Mouse (Mus musculus) forebrain, embryonic 11.5 days (tissue): ENCODE data around the gene Gm42517. TPM values are rescaled to one million over a fixed set of nuclear protein-coding genes. Genes with fewer than 3 reads are reported as not detected.

Experiments used
- ATAC-seq: fragments of 200-750 bp; cut with Nextera tagmentation; replicated peaks from 2 replicates; pipeline ENCODE4 v1.8.0; 2017; ENCODE audit warnings: moderate TSS enrichment; ENCODE audit not compliant: low FRiP score
- DNase-seq: peaks from one replicate; pipeline ENCODE4 v3.0.0-alpha.2; 2017; ENCODE audit warnings: low spot score
- H3K27ac ChIP-seq: fragments of 300-500 bp; sonication (generic); 2 replicates; pipeline ENCODE4 v1.5.1; 2014; ENCODE audit warnings: low read depth, low read length
- H3K27me3 ChIP-seq: fragments of 300-500 bp; sonication (generic); 2 replicates; pipeline ENCODE4 v1.6.1; 2014; ENCODE audit warnings: mild to moderate bottlenecking, low read length, mixed read lengths; ENCODE audit not compliant: control insufficient read depth, insufficient read depth
- H3K36me3 ChIP-seq: fragments of 300-500 bp; sonication (generic); 2 replicates; pipeline ENCODE4 v1.6.1; 2014; ENCODE audit warnings: mild to moderate bottlenecking, low read length, moderate library complexity, mixed read lengths; ENCODE audit not compliant: control insufficient read depth, insufficient read depth
- H3K4me1 ChIP-seq: fragments of 300-500 bp; sonication (generic); replicated peaks from 2 replicates; pipeline ENCODE4 v1.6.1; 2014; ENCODE audit warnings: low read length, mixed read lengths; ENCODE audit not compliant: control insufficient read depth, insufficient read depth
- H3K4me2 ChIP-seq: fragments of 300-500 bp; sonication (generic); 2 replicates; pipeline ENCODE4 v1.6.1; 2014; ENCODE audit warnings: low read depth, mild to moderate bottlenecking, low read length, moderate library complexity, mixed read lengths; ENCODE audit not compliant: severe bottlenecking
- H3K4me3 ChIP-seq: fragments of 300-500 bp; sonication (generic); 2 replicates; pipeline ENCODE4 v1.5.1; 2014; ENCODE audit warnings: low read depth, low read length
- H3K9ac ChIP-seq: fragments of 300-500 bp; sonication (generic); 2 replicates; pipeline ENCODE4 v1.6.1; 2014; ENCODE audit warnings: low read length
- H3K9me3 ChIP-seq: fragments of 300-500 bp; sonication (generic); 2 replicates; pipeline ENCODE4 v1.6.1; 2016; ENCODE audit warnings: low read length, mixed read lengths; ENCODE audit not compliant: control insufficient read depth
- WGBS: fragments of 180-500 bp; shearing (Covaris S2); extraction: QIAGEN DNeasy Blood & Tissue Kit; methylation state at CpG from one replicate; pipeline ENCODE4 v1.1.7; 2014; 5-methylcytosine and 5-hydroxymethylcytosine counted together
- polyA plus RNA-seq: library from polyadenylated mRNA; unstranded; fragments of >200 nt; fragmentation: Nextera tagmentation; extraction: Ambion mirVana; gene quantifications from 2 replicates; pipeline ENCODE4 v1.2.1, GENCODE M21; 2014

Gm42517 gene
- polyA plus RNA-seq, 1 experiment from 2014 or later: 0.13 TPM

GRCm38 (mm10) chr5:108343680-108344170 lies 24.0 kb downstream of the Gm42517 start:
- no peaks in the 10 kb centered on the region for H3K36me3 ChIP-seq
- ATAC-seq: no peak

DNA sequence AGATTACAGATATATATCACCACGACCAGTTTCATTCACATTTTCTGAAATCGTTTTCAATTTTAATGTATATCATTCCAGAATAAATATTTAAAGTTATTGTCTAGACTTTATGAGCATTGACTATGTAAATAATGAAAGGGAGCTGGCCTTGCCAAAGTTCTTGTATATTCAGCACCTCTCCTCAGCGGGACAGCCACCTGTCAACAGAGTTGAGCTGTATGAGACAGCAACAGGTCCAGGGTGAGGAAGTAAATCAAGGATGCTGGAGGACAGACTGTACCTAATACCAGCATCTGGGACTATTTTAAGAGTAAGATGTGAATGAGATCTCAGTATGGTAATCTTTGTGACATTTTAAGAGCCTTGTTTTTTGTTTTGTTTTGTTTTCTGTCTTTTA lies 29.7 kb downstream of the Gm42517 start:
- Histone ChIP-seq H3K4me1 (no peaks in the 10 kb centered on the region), H3K4me2 (no peak overlapping the region), H3K36me3 (no peaks in the 10 kb centered on the region), H3K27me3 (no peaks in the 10 kb centered on the region), H3K27ac (no peak overlapping the region), H3K4me3 (no peak overlapping the region), H3K9ac (no peak overlapping the region), H3K9me3 (no peaks in the 10 kb centered on the region)
- no peak for ATAC-seq
- DNase-seq: no peak
- WGBS: 86% methylated on average over 3 of the region's 3 CpGs

More at GRCm38 (mm10) chr5:108343680-108344170, 24.0 kb downstream of the Gm42517 start:
- no peak overlapping the region for H3K4me2 ChIP-seq
- no peaks in the 10 kb centered on the region for H3K9me3 ChIP-seq
- H3K4me1 ChIP-seq: no peaks in the 10 kb centered on the region
- H3K9ac ChIP-seq: no peak overlapping the region
- H3K27ac ChIP-seq: no peak overlapping the region
- WGBS: 88% methylated on average over 4 of the region's 4 CpGs
- no peak overlapping the region for H3K4me3 ChIP-seq
- DNase-seq: no peak
- H3K27me3 ChIP-seq: no peaks in the 10 kb centered on the region

DNA sequence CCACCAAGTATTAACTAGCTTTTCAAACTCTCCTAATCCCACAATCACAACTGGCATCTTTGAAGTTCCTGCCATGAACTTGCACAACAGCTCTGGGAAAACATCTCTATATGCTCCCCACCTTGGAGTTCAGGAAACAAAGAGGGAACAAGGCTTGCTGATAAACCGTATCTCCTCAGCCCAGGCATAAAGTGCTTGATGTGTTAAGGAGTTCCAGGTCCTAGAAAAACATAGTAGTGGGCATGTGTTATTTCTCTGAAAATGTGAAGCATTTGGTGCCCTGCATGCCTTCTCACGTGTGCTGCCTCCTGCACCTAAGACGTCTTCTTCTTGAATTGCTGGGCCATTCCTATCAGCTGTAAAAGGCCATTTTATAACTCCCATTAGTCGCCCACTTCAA lies 30.3 kb downstream of the Gm42517 start:
- Histone ChIP-seq H3K4me3 (no peak overlapping the region), H3K4me2 (no peak overlapping the region), H3K27me3 (no peaks in the 10 kb centered on the region), H3K27ac (no peak overlapping the region), H3K9me3 (no peaks in the 10 kb centered on the region), H3K36me3 (no peaks in the 10 kb centered on the region), H3K4me1 (no peaks in the 10 kb centered on the region), H3K9ac (no peak overlapping the region)
- DNase-seq: no peak
- WGBS: 87% methylated on average over 4 of the region's 4 CpGs
- ATAC-seq: no peak

DNA sequence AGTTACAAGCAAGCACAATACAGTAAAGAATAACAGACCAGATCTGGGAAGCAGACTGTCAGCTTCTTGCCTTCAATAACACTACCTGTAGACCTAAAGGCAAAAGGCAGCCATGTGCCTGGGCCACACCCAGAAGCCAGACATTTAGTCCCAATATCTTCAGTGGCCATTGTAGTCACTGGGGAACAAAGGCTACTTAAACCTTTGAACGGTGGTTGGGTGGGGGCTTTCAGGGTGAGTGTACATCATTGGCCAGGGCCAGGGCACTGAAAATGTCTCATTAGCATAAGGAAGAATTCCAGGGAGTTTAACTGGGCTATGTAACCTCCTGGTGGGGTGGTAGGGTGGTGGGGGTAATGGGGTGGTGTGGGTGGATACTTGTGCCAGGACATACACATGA lies 36.7 kb downstream of the Gm42517 start:
- DNase-seq (no peak), ATAC-seq (no peak)
- H3K36me3 ChIP-seq: no peaks in the 10 kb centered on the region
- H3K27me3 ChIP-seq: no peaks in the 10 kb centered on the region
- H3K4me2 ChIP-seq: no peak overlapping the region
- no peak overlapping the region for H3K4me3 ChIP-seq
- no peaks in the 10 kb centered on the region for H3K9me3 ChIP-seq
- H3K27ac ChIP-seq: no peak overlapping the region
- 81% methylated on average over 1 of the region's 1 CpGs for WGBS
- no peak overlapping the region for H3K9ac ChIP-seq
- no peaks in the 10 kb centered on the region for H3K4me1 ChIP-seq

Other genes starting within 250 kb of the Gm42517 start
- 31.8 and 35.2 TPM in 2 replicates for gene Tmed5, start 235.3 kb downstream of the Gm42517 start, polyA plus RNA-seq
- 13.9 and 15.8 TPM in 2 replicates for gene Ccdc18, start 235.0 kb downstream of the Gm42517 start, polyA plus RNA-seq
- 55.3 and 60.2 TPM in 2 replicates for gene Dr1, start 99.0 kb downstream of the Gm42517 start, polyA plus RNA-seq
- gene Pigg, start 55.3 kb downstream of the Gm42517 start, polyA plus RNA-seq: 3.7 and 4.3 TPM in 2 replicates
- 0.23 and 0.40 TPM in 2 replicates for gene Pde6b, start 20.5 kb upstream of the Gm42517 start, polyA plus RNA-seq
- 354 and 397 TPM in 2 replicates for gene Atp5k, start 66.5 kb upstream of the Gm42517 start, polyA plus RNA-seq
- 0.13 and 0.16 TPM in 2 replicates for gene Mfsd7a, start 81.0 kb upstream of the Gm42517 start, polyA plus RNA-seq
- 30.4 and 32.9 TPM in 2 replicates for gene Pcgf3, start 93.3 kb upstream of the Gm42517 start, polyA plus RNA-seq
- 5.3 and 5.7 TPM in 2 replicates for gene Cplx1, start 182.1 kb upstream of the Gm42517 start, polyA plus RNA-seq